Mouse (Mus musculus): ENCODE measurements around the gene Creb3l4. TPM values are rescaled to one million over a fixed set of nuclear protein-coding genes. Genes with fewer than 3 reads are reported as not detected.
A peak's percentile ranks its signal among the peaks of the same experiment; 100 is the strongest.
"Not testable (repeated sequence)": the region's sequence is repeated elsewhere in the genome, so short reads cannot be mapped to it uniquely, and the experiment has no call there.

Gene Creb3l4
- polyA plus RNA-seq, 1 experiment from 2014 or later, result 8.9 TPM

GRCm38 (mm10) chr3:90263121-90263771 is 19.9 kb upstream of the Creb3l4 start:
- H3K4me2 ChIP-seq, result no peak overlapping the region
- ATAC-seq (ENCODE audit: insufficient number of reproducible peaks, insufficient read depth, low FRiP score, low TSS enrichment, low read depth), result no peak
- H3K9me3 ChIP-seq, result no peaks in the 10 kb centered on the region
- H3K27ac ChIP-seq, result no peak overlapping the region
- WGBS, result 85% methylated on average over 5 of the region's 5 CpGs
- H3K4me1 ChIP-seq, result peaks cover 15% of the 10 kb centered on the region
- H3K9ac ChIP-seq, result no peak overlapping the region
- no peak overlapping the region for H3K4me3 ChIP-seq
- no peaks in the 10 kb centered on the region for H3K27me3 ChIP-seq
- H3K36me3 ChIP-seq, result peaks cover 57% of the 10 kb centered on the region

GRCm38 (mm10) chr3:90258521-90258920 is 15.2 kb upstream of the Creb3l4 start:
- H3K36me3 ChIP-seq, result peaks cover 65% of the 10 kb centered on the region
- WGBS, result 89% methylated on average over 4 of the region's 4 CpGs
- peaks cover 18% of the 10 kb centered on the region for H3K4me1 ChIP-seq
- H3K27me3 ChIP-seq, result no peaks in the 10 kb centered on the region
- no peak overlapping the region for H3K4me3 ChIP-seq
- no peak overlapping the region for H3K9ac ChIP-seq
- no peak overlapping the region for H3K27ac ChIP-seq
- H3K9me3 ChIP-seq, result no peaks in the 10 kb centered on the region
- ATAC-seq (ENCODE audit: insufficient number of reproducible peaks, insufficient read depth, low FRiP score, low TSS enrichment, low read depth), result no peak
- H3K4me2 ChIP-seq, result no peak overlapping the region

GRCm38 (mm10) chr3:90256731-90257530 is 13.6 kb upstream of the Creb3l4 start:
- Histone ChIP-seq H3K9ac (no peak overlapping the region), H3K36me3 (peaks cover 49% of the 10 kb centered on the region), H3K27ac (no peak overlapping the region), H3K4me3 (no peak overlapping the region), H3K4me2 (no peak overlapping the region), H3K27me3 (no peaks in the 10 kb centered on the region), H3K9me3 (no peaks in the 10 kb centered on the region), H3K4me1 (peaks cover 18% of the 10 kb centered on the region)
- 92% methylated on average over 19 of the region's 19 CpGs for WGBS
- ATAC-seq (ENCODE audit: insufficient number of reproducible peaks, insufficient read depth, low FRiP score, low TSS enrichment, low read depth), result no peak

GRCm38 (mm10) chr3:90255784-90256353 is 12.6 kb upstream of the Creb3l4 start:
- ATAC-seq (ENCODE audit: insufficient number of reproducible peaks, insufficient read depth, low FRiP score, low TSS enrichment, low read depth), result no peak
- Histone ChIP-seq H3K4me3 (peak overlapping the region; percentile 98; the same call in 1 of the 2 replicates), H3K9me3 (no peaks in the 10 kb centered on the region), H3K4me1 (peaks cover 18% of the 10 kb centered on the region), H3K27me3 (no peaks in the 10 kb centered on the region), H3K36me3 (peaks cover 49% of the 10 kb centered on the region), H3K4me2 (peak overlapping the region; percentile 82), H3K9ac (no peak overlapping the region), H3K27ac (no peak overlapping the region)
- WGBS, result 89% methylated on average over 14 of the region's 14 CpGs

- 17% methylated on average over 2 of the region's 2 CpGs for WGBS
- peak overlapping the region; percentile 98 for H3K4me3 ChIP-seq
- no peaks in the 10 kb centered on the region for H3K9me3 ChIP-seq
- H3K4me1 ChIP-seq, result peaks cover 18% of the 10 kb centered on the region
- peak overlapping the region; percentile 97 for H3K9ac ChIP-seq
- peaks cover 49% of the 10 kb centered on the region for H3K36me3 ChIP-seq
- H3K4me2 ChIP-seq, result peak overlapping the region; percentile 82
- peak overlapping the region; percentile 88; the same call in 1 of the 2 replicates for H3K27ac ChIP-seq
- no peaks in the 10 kb centered on the region for H3K27me3 ChIP-seq
- no peak for ATAC-seq (ENCODE audit: insufficient number of reproducible peaks, insufficient read depth, low FRiP score, low TSS enrichment, low read depth)
These were observed 11.9 kb upstream of the Creb3l4 start for GRCm38 (mm10) chr3:90255194-90255565.

GRCm38 (mm10) chr3:90254419-90255193 is 11.3 kb upstream of the Creb3l4 start:
- Histone ChIP-seq H3K4me1 (peaks cover 21% of the 10 kb centered on the region), H3K9ac (peak overlapping the region; percentile 97), H3K4me2 (peak overlapping the region; percentile 82), H3K36me3 (peaks cover 47% of the 10 kb centered on the region), H3K27ac (peak overlapping the region; percentile 88), H3K4me3 (peak overlapping the region; percentile 98), H3K9me3 (no peaks in the 10 kb centered on the region), H3K27me3 (no peaks in the 10 kb centered on the region)
- WGBS, result under 1% methylated on average over 41 of the region's 41 CpGs
- peak; percentile 39; the same call in 1 of the 2 replicates for ATAC-seq (ENCODE audit: insufficient number of reproducible peaks, insufficient read depth, low FRiP score, low TSS enrichment, low read depth)

- Histone ChIP-seq H3K27me3 (no peaks in the 10 kb centered on the region), H3K4me2 (peak within 1 kb of the TSS; percentile 82), H3K36me3 (peaks cover 44% of the 10 kb centered on the region), H3K9me3 (no peaks in the 10 kb centered on the region), H3K9ac (peak within 1 kb of the TSS; percentile 97), H3K4me3 (peak within 1 kb of the TSS; percentile 98), H3K27ac (peak within 1 kb of the TSS; percentile 88), H3K4me1 (peaks cover 28% of the 10 kb centered on the region)
- 1% methylated on average over 39 of the region's 40 CpGs for WGBS
- peak; percentile 97 for ATAC-seq (ENCODE audit: insufficient number of reproducible peaks, insufficient read depth, low FRiP score, low TSS enrichment, low read depth)
These were observed 10.5 kb upstream of the Creb3l4 start, which contains the start of gene Crtc2 for GRCm38 (mm10) chr3:90253653-90254418. Crtc2 (plus strand) TSS chr3:90254163.

- ATAC-seq (ENCODE audit: insufficient number of reproducible peaks, insufficient read depth, low FRiP score, low TSS enrichment, low read depth), result not testable (repeated sequence)
- peak overlapping the region; percentile 82 for H3K4me2 ChIP-seq
These were observed 9.9 kb upstream of the Creb3l4 start for GRCm38 (mm10) chr3:90253174-90253573.

GRCm38 (mm10) chr3:90252659-90253058 is 9.3 kb upstream of the Creb3l4 start:
- ATAC-seq (ENCODE audit: insufficient number of reproducible peaks, insufficient read depth, low FRiP score, low TSS enrichment, low read depth); H3K9me3 ChIP-seq; H3K4me3 ChIP-seq; H3K4me2 ChIP-seq; H3K9ac ChIP-seq; H3K27ac ChIP-seq; H3K27me3 ChIP-seq: not testable (repeated sequence)
- 92% methylated on average over 2 of the region's 2 CpGs for WGBS
- H3K4me1 ChIP-seq, result peaks cover 34% of the 10 kb centered on the region
- H3K36me3 ChIP-seq, result peaks cover 34% of the 10 kb centered on the region

More at GRCm38 (mm10) chr3:90253174-90253573, 9.9 kb upstream of the Creb3l4 start:
- WGBS, result 61% methylated on average over 1 of the region's 1 CpGs
- not testable (repeated sequence) for H3K27me3 ChIP-seq, H3K9ac ChIP-seq, H3K4me3 ChIP-seq, H3K9me3 ChIP-seq, H3K27ac ChIP-seq
- Histone ChIP-seq H3K4me1 (peaks cover 32% of the 10 kb centered on the region), H3K36me3 (peaks cover 37% of the 10 kb centered on the region)

GRCm38 (mm10) chr3:90251731-90252226 is 8.5 kb upstream of the Creb3l4 start:
- not testable (repeated sequence) for H3K27me3 ChIP-seq; H3K9me3 ChIP-seq; H3K27ac ChIP-seq; H3K4me3 ChIP-seq; H3K4me2 ChIP-seq; H3K9ac ChIP-seq; ATAC-seq (ENCODE audit: insufficient number of reproducible peaks, insufficient read depth, low FRiP score, low TSS enrichment, low read depth)
- H3K36me3 ChIP-seq, result peaks cover 26% of the 10 kb centered on the region
- WGBS, result 92% methylated on average over 10 of the region's 12 CpGs
- H3K4me1 ChIP-seq, result peaks cover 36% of the 10 kb centered on the region

All from embryonic facial prominence, embryonic 13.5 days (tissue).